Mouse (Mus musculus) embryonic facial prominence, embryonic 14.5 days (tissue): ENCODE results near the gene Gm10570. TPM values are rescaled to one million over a fixed set of nuclear protein-coding genes. Genes with fewer than 3 reads are reported as not detected.

ENCODE experiments used
- ATAC-seq: fragments of 200-750 bp; cut with Nextera tagmentation; 2 replicates; pipeline ENCODE4 v1.8.0; 2017; ENCODE audit warnings: low read depth, moderate number of reproducible peaks, moderate TSS enrichment
- DNase-seq: peaks from one replicate; pipeline ENCODE4 v3.0.0-alpha.2; 2015; ENCODE audit warnings: low spot score
- H3K27ac ChIP-seq: fragments of 300-500 bp; sonication (generic); replicated peaks from 2 replicates; pipeline ENCODE4 v1.5.1; 2014; ENCODE audit warnings: low read depth, mild to moderate bottlenecking, low read length, moderate library complexity
- H3K27me3 ChIP-seq: fragments of 300-500 bp; sonication (generic); replicated peaks from 2 replicates; pipeline ENCODE4 v1.6.1; 2014; ENCODE audit warnings: low read length; ENCODE audit not compliant: control insufficient read depth, insufficient read depth
- H3K36me3 ChIP-seq: fragments of 300-500 bp; sonication (generic); 2 replicates; pipeline ENCODE4 v1.6.1; 2014; ENCODE audit warnings: low read length, mixed read lengths; ENCODE audit not compliant: control insufficient read depth, insufficient read depth
- H3K4me1 ChIP-seq: fragments of 300-500 bp; sonication (generic); 2 replicates; pipeline ENCODE4 v1.6.1; 2014; ENCODE audit warnings: antibody characterized with exemption, low read length; ENCODE audit not compliant: control insufficient read depth, insufficient read depth
- H3K4me2 ChIP-seq: fragments of 300-500 bp; sonication (generic); 2 replicates; pipeline ENCODE4 v1.6.1; 2014; ENCODE audit warnings: low read depth, mild to moderate bottlenecking, low read length, moderate library complexity, mixed read lengths
- H3K4me3 ChIP-seq: fragments of 300-500 bp; sonication (generic); 2 replicates; pipeline ENCODE4 v1.5.1; 2014; ENCODE audit warnings: low read depth, mild to moderate bottlenecking, low read length
- H3K9ac ChIP-seq: fragments of 300-500 bp; sonication (generic); 2 replicates; pipeline ENCODE4 v1.6.1; 2014; ENCODE audit warnings: low read depth, mild to moderate bottlenecking, low read length, moderate library complexity, mixed read lengths
- H3K9me3 ChIP-seq: fragments of 300-500 bp; sonication (generic); 2 replicates; pipeline ENCODE4 v1.6.1; 2016; ENCODE audit warnings: low read length; ENCODE audit not compliant: control insufficient read depth
- WGBS: fragments of 180-500 bp; shearing (Covaris S2); extraction: QIAGEN DNeasy Blood & Tissue Kit; methylation state at CpG from one replicate; pipeline ENCODE4 v1.1.7; 2014; 5-methylcytosine and 5-hydroxymethylcytosine counted together
- polyA plus RNA-seq: library from polyadenylated mRNA; unstranded; fragments of >200 nt; fragmentation: Nextera tagmentation; extraction: Ambion mirVana; gene quantifications from 2 replicates; pipeline ENCODE4 v1.2.1, GENCODE M21; 2014

Gene Gm10570
- polyA plus RNA-seq, 1 experiment from 2014 or later = not detected

GRCm38 (mm10) chr4:130283826-130284225, 24.6 kb downstream of the Gm10570 start:
- WGBS = 83% methylated on average over 9 of the region's 9 CpGs
- no peaks in the 10 kb centered on the region for H3K4me1 ChIP-seq
- no peak overlapping the region for H3K9ac ChIP-seq
- no peak overlapping the region for H3K4me2 ChIP-seq
- H3K27ac ChIP-seq = no peak overlapping the region
- no peaks in the 10 kb centered on the region for H3K27me3 ChIP-seq
- ATAC-seq = no peak
- no peaks in the 10 kb centered on the region for H3K36me3 ChIP-seq
- no peak for DNase-seq
- no peak overlapping the region for H3K4me3 ChIP-seq
- no peaks in the 10 kb centered on the region for H3K9me3 ChIP-seq

- H3K27me3 ChIP-seq = no peaks in the 10 kb centered on the region
- no peak overlapping the region for H3K9ac ChIP-seq
- no peak overlapping the region for H3K4me3 ChIP-seq
- H3K27ac ChIP-seq = no peak overlapping the region
- ATAC-seq (0 out of 2 replicates have a peak, but pooled peaks have one; percentile 36), DNase-seq (peak; percentile 65)
- H3K4me1 ChIP-seq = no peaks in the 10 kb centered on the region
- H3K9me3 ChIP-seq = no peaks in the 10 kb centered on the region
- 58% methylated on average over 5 of the region's 5 CpGs for WGBS
- no peak overlapping the region for H3K4me2 ChIP-seq
- H3K36me3 ChIP-seq = no peaks in the 10 kb centered on the region
Observed at GRCm38 (mm10) chr4:130282856-130283255, 25.6 kb downstream of the Gm10570 start.

GRCm38 (mm10) chr4:130279105-130279504, 29.4 kb downstream of the Gm10570 start, which contains the start of gene Serinc2:
Serinc2 (minus strand) TSS chr4:130279205.
- H3K4me2 ChIP-seq = no peak within 1 kb of the TSS
- peaks cover 3% of the 10 kb centered on the region; the same call in 1 of the 2 replicates for H3K4me1 ChIP-seq
- H3K4me3 ChIP-seq = no peak within 1 kb of the TSS
- no peaks in the 10 kb centered on the region for H3K36me3 ChIP-seq
- 62% methylated on average over 2 of the region's 2 CpGs for WGBS
- H3K9ac ChIP-seq = no peak within 1 kb of the TSS
- no peak within 1 kb of the TSS for H3K27ac ChIP-seq
- ATAC-seq (no peak), DNase-seq (no peak)
- H3K27me3 ChIP-seq = no peaks in the 10 kb centered on the region
- no peaks in the 10 kb centered on the region for H3K9me3 ChIP-seq

- Histone ChIP-seq H3K9me3 (no peaks in the 10 kb centered on the region), H3K27me3 (no peaks in the 10 kb centered on the region), H3K9ac (no peak overlapping the region), H3K4me1 (peaks cover 8% of the 10 kb centered on the region), H3K4me3 (no peak overlapping the region), H3K27ac (no peak overlapping the region), H3K36me3 (no peaks in the 10 kb centered on the region), H3K4me2 (no peak overlapping the region)
- no peak for ATAC-seq
- DNase-seq = no peak
- WGBS = 52% methylated on average over 7 of the region's 7 CpGs
Observed at GRCm38 (mm10) chr4:130276573-130277176, 31.8 kb downstream of the Gm10570 start.

GRCm38 (mm10) chr4:130275823-130276105, 32.7 kb downstream of the Gm10570 start:
- Histone ChIP-seq H3K27ac (peak overlapping the region; percentile 91; the same call in 1 of the 2 replicates), H3K36me3 (0 out of 2 replicates have a peak, but pooled peaks cover 3% of the 10 kb centered on the region), H3K9ac (peak overlapping the region; percentile 90), H3K27me3 (no peaks in the 10 kb centered on the region), H3K4me1 (peaks cover 8% of the 10 kb centered on the region), H3K4me2 (peak overlapping the region; percentile 82), H3K9me3 (no peaks in the 10 kb centered on the region), H3K4me3 (peak overlapping the region; percentile 75)
- 47% methylated on average over 5 of the region's 5 CpGs for WGBS
- DNase-seq (no peak), ATAC-seq (no peak)

- Histone ChIP-seq H3K4me1 (peaks cover 8% of the 10 kb centered on the region), H3K27ac (peak overlapping the region; percentile 91), H3K9ac (peak overlapping the region; percentile 90), H3K9me3 (no peaks in the 10 kb centered on the region), H3K4me3 (peak overlapping the region; percentile 75), H3K36me3 (0 out of 2 replicates have a peak, but pooled peaks cover 7% of the 10 kb centered on the region), H3K4me2 (peak overlapping the region; percentile 82), H3K27me3 (no peaks in the 10 kb centered on the region)
- 2% methylated on average over 36 of the region's 62 CpGs for WGBS
- DNase-seq (peak; percentile 69), ATAC-seq (peak; percentile 74)
Observed at GRCm38 (mm10) chr4:130275016-130275822, 33.3 kb downstream of the Gm10570 start.

GRCm38 (mm10) chr4:130274346-130275015, 34.0 kb downstream of the Gm10570 start:
- Histone ChIP-seq H3K4me3 (peak overlapping the region; percentile 75), H3K9ac (peak overlapping the region; percentile 90), H3K27ac (peak overlapping the region; percentile 91), H3K27me3 (no peaks in the 10 kb centered on the region), H3K4me1 (peaks cover 8% of the 10 kb centered on the region), H3K36me3 (0 out of 2 replicates have a peak, but pooled peaks cover 9% of the 10 kb centered on the region), H3K4me2 (peak overlapping the region; percentile 82), H3K9me3 (no peaks in the 10 kb centered on the region)
- ATAC-seq (peak; percentile 79), DNase-seq (peak; percentile 84)
- WGBS = under 1% methylated on average over 29 of the region's 29 CpGs

GRCm38 (mm10) chr4:130273698-130274345, 34.7 kb downstream of the Gm10570 start:
- H3K4me3 ChIP-seq = peak overlapping the region; percentile 75
- DNase-seq (peak; percentile 28), ATAC-seq (peak; percentile 48)
- peak overlapping the region; percentile 82 for H3K4me2 ChIP-seq
- H3K9ac ChIP-seq = peak overlapping the region; percentile 90
- no peaks in the 10 kb centered on the region for H3K9me3 ChIP-seq
- peak overlapping the region; percentile 91 for H3K27ac ChIP-seq
- 11% methylated on average over 11 of the region's 12 CpGs for WGBS
- no peaks in the 10 kb centered on the region for H3K27me3 ChIP-seq
- peaks cover 8% of the 10 kb centered on the region for H3K4me1 ChIP-seq
- H3K36me3 ChIP-seq = 0 out of 2 replicates have a peak, but pooled peaks cover 11% of the 10 kb centered on the region
